Mouse (Mus musculus): ENCODE measurements at regions not wholly inside any gene's neighbourhood (a gene's known extent, or its start where the extent isn't known, plus 50 kb on each side); places are given as distances from the start of the nearest gene placed in this dataset.

- no peak for DNase-seq (ENCODE audit: low read depth, low spot score)
Measured at GRCm38 (mm10) chr3:119958799-119959467, 174.7 kb upstream of the Ptbp2 start.

- no peak for DNase-seq (ENCODE audit: low read depth, low spot score)
Measured at GRCm38 (mm10) chr3:119957529-119957928, 173.3 kb upstream of the Ptbp2 start.

GRCm38 (mm10) chr3:119955745-119956615, 171.7 kb upstream of the Ptbp2 start:
- DNase-seq (ENCODE audit: low read depth, low spot score): no peak

- no peak for DNase-seq (ENCODE audit: low read depth, low spot score)
Measured at GRCm38 (mm10) chr3:119950721-119951120, 166.5 kb upstream of the Ptbp2 start.

- no peak for DNase-seq (ENCODE audit: low read depth, low spot score)
Measured at GRCm38 (mm10) chr3:119950070-119950469, 165.8 kb upstream of the Ptbp2 start.

GRCm38 (mm10) chr3:119949620-119950019, 165.4 kb upstream of the Ptbp2 start:
- DNase-seq (ENCODE audit: low read depth, low spot score): no peak

DNA sequence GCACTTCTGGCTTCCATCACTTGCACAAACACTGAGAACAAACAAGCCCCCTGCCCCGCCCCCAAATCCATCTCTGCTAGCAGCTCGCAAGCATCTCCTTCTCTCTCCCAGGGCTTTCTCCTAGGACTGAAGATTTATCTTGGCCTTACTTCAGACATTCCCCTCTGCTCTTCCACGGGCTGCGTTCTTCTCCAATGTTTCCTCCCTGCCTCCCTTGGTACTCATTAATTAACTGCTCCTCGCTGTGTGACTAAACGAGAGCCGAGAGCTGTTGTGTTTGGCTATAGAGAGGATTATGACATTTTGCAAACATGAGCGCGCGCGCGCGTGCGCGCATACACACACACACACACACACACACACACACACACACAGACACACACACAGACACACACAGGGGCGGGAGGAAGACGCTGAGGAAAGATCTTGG, 164.8 kb upstream of the Ptbp2 start:
- DNase-seq (ENCODE audit: low read depth, low spot score): peak; percentile 3

GRCm38 (mm10) chr3:119947126-119947525, 162.9 kb upstream of the Ptbp2 start:
- no peak for DNase-seq (ENCODE audit: low read depth, low spot score)

- no peak for DNase-seq (ENCODE audit: low read depth, low spot score)
Measured at GRCm38 (mm10) chr3:119944115-119944514, 159.8 kb upstream of the Ptbp2 start.

GRCm38 (mm10) chr3:119939091-119939490, 154.8 kb upstream of the Ptbp2 start:
- DNase-seq (ENCODE audit: low read depth, low spot score): no peak

DNA sequence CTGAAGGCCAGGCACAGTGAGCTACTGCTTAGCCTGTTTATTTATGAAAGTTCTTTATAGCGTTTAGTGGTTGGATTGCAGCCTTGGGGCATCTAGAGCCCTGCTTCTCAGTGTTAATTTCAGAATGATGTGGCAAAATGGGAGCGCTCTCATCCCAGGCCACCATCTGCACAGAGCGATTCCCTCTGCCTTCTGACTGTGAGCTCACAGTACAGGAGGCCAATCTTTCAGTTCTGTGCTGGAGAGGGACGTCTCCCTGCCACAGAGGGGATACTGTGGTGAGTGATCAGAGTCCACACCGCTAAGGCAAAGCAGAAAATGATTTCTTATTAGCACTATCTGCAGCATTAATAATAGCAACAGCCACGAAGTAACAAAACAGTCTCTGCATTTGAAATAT, 154.2 kb upstream of the Ptbp2 start:
- no peak for DNase-seq (ENCODE audit: low read depth, low spot score)

DNA sequence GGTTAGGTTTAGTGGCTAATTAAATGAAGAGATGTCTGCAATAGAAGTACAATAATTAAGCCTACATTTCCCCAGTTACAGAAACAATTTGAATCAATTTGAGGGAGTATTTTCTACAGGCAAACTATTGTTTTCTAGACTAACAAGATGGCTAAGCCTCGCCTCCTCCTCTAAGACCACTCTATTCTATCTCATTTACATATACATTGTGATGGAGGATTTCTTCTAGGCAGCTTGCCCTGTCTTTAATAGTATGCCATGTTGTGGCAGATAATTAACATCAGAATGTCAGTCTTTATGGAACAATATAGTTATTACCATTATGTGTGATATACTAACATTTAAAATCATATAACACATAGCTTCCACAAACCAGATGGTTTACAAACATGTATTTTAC, 152.3 kb upstream of the Ptbp2 start:
- no peak for DNase-seq (ENCODE audit: low read depth, low spot score)

DNA sequence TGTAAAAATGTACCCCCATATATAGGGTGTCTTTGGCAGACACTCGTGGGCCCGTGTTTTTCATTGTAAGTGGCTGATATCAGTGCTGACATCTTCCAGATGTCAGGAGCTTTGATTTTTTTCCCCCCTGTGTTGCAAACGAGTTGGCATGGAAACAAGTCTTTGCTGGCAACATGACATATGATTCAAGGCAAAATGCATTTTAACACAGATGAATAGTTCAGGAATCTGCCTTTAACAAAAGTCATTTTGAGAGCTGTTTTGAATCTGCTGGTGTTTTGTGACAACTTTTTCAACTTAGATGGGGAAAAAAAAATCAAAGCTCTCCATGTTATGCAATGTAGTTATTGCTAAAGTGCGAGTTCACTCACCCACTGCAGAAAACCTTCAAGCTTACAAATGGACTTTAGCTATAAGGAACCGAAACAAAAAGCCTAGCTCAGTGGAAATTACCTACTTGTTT, 148.8 kb upstream of the Ptbp2 start:
- DNase-seq (ENCODE audit: low read depth, low spot score): peak; percentile 15

DNA sequence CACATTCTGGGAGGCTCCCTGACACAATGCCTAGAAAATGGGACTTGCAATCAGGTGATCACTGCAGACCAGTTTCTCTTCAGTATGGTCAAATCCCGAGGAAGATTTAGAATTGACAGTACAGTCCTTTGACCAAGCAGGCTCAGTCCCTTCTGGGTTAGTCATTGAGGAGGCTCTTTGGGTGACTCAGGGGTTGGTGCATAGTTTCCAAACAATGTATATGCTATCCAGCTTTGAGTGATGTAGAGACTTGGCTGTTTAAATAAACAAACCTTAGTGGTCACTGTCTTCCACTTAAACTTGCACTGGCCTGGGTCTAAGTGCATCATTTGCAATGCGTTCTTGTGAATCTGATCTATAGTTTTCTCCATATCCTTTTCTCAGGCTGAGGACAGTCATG, 144.0 kb upstream of the Ptbp2 start:
- no peak for DNase-seq (ENCODE audit: low read depth, low spot score)

DNA sequence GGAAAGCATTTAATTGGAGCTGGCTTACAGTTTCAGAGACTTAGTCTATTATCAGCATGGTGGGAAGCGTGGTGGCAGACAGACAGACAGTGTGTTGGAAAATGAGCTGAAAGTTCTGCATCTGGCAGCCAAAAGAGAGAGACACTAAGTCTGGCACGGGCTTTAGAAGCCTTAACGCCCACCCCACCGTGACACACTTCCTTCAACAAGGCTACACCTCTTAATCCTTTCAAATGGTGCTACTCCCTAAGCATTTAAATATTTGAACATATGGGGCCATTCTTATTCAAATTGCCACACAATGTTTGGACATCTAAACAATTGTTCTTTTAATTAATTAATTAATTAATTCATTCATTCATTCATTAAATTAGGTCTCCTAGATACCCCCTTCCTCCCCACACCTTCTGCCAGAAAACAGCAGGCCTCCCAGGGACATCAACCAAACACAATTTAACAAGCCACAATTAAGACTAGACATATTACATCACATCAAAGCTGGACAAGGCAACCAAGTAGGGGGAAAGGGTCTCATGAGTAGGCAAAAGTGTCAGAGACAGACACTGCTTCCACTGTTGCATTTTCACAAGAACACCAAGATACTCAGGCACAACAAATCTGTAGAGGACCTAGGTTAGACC, 135.4 kb upstream of the Ptbp2 start:
- no peak for DNase-seq (ENCODE audit: low read depth, low spot score)

GRCm38 (mm10) chr3:119915984-119916865, 132.0 kb upstream of the Ptbp2 start:
- peak; percentile 12 for DNase-seq (ENCODE audit: low read depth, low spot score)

DNA sequence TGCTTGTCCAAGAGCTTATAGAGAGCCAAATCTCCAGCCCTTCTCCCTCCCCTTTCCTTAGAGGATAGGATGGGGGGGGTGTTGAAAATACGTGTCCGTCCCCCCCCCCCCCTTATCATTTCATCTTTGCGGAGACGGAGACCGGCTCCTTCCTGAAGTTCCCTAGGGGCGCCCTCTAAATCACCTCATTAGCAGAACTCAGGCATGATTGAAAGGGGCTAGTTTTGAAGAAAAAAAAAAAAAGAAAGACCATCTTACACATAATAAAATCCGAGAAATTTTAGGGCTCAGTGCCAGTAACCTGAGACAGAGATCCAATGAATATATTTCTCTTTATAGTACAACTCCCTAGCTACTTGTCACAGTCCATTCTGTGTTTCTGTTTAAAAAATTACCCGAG, 127.3 kb upstream of the Ptbp2 start:
- no peak for DNase-seq (ENCODE audit: low read depth, low spot score)

GRCm38 (mm10) chr3:119904244-119904643, 120.0 kb upstream of the Ptbp2 start:
- no peak for DNase-seq (ENCODE audit: low read depth, low spot score)

DNA sequence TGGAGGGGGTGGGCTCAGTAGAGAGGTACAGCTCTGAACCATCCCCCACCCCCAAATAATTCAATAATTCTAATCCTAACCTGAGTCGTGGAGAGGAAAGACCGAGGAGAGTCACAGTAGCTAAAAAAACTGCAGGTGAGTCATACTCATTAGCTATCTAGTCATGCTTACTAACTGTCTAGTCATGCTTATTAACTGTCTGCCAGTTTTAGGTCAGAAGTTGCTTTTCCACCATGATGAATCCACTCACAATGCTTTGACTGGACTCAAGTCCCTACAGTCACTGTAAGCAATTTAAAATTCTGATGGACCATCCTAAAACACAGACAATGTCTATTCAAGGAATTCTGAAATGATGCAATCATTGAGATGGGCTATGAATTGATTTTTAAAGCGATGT, 110.9 kb upstream of the Ptbp2 start:
- no peak for DNase-seq (ENCODE audit: low read depth, low spot score)

DNA sequence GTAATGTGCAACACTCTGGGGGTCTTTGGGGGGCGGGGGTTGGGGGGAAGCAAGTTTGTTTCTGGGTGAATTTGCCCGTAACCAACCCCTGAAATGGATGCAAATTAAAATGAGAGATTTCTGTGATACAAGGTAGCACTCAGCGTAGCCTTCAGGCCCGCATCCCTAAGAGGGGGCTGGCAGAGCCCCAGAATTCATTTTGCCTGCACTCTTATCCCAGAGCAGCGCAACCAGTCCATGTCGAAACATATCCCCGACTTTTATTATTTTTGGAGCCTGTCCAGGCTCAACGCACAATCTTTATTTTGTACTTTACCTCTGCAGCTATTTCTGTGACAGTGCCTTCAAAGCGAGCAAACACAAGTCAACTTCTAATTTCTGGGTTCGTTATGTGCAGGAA, 109.8 kb upstream of the Ptbp2 start:
- DNase-seq (ENCODE audit: low read depth, low spot score): no peak

- no peak for DNase-seq (ENCODE audit: low read depth, low spot score)
Measured at GRCm38 (mm10) chr3:119893165-119893910, 109.1 kb upstream of the Ptbp2 start.
